Mouse (Mus musculus): ENCODE measurements at regions not wholly inside any gene's neighbourhood (a gene's known extent, or its start where the extent isn't known, plus 50 kb on each side); places are given as distances from the start of the nearest gene placed in this dataset.

DNA sequence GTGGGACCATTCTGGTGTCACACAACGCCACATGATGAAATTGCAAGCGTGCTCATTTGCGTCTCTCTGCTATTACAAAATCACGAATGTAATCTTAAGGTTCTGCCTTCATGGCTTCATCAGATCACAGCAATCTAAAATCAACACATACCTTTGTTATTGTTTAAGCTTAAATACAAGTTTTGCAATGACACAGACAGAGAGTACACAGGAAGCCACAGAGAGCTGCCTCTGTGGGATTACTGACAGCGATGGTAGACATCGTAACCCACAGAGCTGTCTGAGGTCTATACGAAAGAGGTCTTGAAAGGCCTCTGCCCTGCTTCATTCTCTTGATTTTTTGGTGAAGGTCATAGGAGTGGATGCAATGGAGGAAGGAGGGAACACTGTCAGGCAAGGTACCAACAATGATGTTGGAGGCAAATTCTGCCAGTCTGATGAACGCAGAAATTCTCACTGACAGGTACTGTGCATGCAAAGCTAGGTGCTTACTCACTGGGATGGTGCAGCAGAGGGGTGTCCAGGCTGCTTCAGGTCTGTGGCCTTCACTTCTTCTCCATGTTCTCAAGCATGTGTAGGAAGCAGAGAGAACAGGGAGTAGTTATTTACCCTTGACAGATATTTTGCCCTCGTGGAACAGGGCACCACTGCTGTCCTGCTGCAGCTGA, 226.5 kb downstream of the Gm19410 start:
- DNase-seq (ENCODE audit: low spot score) = peak; percentile 28

- no peak for DNase-seq (ENCODE audit: low spot score)
Observed at GRCm38 (mm10) chr8:35996330-35997077, 230.9 kb downstream of the Gm19410 start.

- no peak for DNase-seq (ENCODE audit: low spot score)
Observed at GRCm38 (mm10) chr8:35999584-35999983, 234.0 kb downstream of the Gm19410 start.

DNA sequence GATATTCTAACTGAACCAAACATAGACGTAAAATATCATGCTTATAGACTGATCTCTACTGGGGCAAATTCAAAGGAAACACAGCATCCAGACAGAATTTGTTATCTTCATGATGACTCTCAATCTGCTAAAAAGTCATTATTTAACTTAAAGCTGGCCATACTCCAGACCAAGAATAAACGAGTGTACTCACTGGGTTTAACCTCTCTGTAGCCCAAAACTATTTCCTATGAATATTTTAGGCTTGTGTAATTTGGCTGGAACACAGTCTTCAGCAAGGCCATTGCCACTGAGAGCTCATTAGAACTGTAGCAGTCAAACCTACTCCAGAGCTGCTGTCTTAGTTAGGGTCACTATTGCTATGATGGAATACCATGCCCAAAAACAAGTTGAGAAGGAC, 238.8 kb downstream of the Gm19410 start:
- no peak for DNase-seq (ENCODE audit: low spot score)

GRCm38 (mm10) chr8:36005536-36005935, 239.9 kb downstream of the Gm19410 start:
- DNase-seq (ENCODE audit: low spot score) = no peak

- DNase-seq (ENCODE audit: low spot score) = no peak
Observed at GRCm38 (mm10) chr8:36007724-36008123, 242.1 kb downstream of the Gm19410 start.

- no peak for DNase-seq (ENCODE audit: low spot score)
Observed at GRCm38 (mm10) chr8:36009565-36009964, 244.0 kb downstream of the Gm19410 start.

- peak; percentile 73 for DNase-seq (ENCODE audit: low spot score)
Observed at GRCm38 (mm10) chr8:36010446-36011217, 245.0 kb downstream of the Gm19410 start.

GRCm38 (mm10) chr8:36014862-36015261, 249.3 kb downstream of the Gm19410 start:
- DNase-seq (ENCODE audit: low spot score) = no peak

DNA sequence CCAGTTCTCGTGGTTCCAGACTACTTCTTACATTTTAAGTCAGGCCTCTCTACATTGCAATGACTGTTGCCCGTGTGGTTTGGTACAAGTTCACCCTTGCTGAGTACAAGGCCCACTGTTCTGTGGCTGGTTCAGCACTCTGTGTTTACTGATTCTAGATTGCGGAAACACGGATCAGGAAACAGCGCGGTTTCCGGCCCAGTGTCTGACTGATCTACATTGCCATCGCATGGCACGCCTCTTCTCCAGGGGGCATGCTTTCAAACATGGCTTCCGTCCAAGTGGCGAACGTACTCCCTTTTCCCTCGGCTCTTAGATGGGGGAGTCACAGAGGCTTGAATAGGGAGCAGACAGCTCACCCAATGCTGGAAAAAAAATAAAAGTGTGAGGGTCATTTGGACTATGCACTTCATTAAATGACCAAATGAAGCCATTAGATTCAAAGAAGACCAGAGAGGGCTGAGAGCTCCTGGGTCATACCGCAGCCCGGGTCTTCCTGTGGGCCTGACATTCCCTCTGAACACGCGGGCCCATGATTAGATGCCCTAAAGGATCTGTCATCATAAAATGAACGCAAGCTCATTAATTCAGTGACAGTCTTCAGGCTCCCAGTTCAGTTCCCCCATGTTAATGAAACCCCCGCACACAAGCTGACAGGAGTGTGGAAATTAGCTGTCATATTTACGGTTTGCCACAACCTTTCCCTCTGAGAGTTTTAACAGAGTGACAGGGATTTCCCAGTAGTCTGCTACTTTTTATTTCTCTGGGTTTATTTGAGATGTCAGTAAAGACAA, 250.9 kb downstream of the Gm19410 start:
- DNase-seq (ENCODE audit: low spot score) = peak; percentile 42

GRCm38 (mm10) chr8:36018993-36019753, 253.6 kb downstream of the Gm19410 start:
- DNase-seq (ENCODE audit: low spot score) = no peak

- no peak for DNase-seq (ENCODE audit: low spot score)
Observed at GRCm38 (mm10) chr8:36019895-36020294, 254.3 kb downstream of the Gm19410 start.

DNA sequence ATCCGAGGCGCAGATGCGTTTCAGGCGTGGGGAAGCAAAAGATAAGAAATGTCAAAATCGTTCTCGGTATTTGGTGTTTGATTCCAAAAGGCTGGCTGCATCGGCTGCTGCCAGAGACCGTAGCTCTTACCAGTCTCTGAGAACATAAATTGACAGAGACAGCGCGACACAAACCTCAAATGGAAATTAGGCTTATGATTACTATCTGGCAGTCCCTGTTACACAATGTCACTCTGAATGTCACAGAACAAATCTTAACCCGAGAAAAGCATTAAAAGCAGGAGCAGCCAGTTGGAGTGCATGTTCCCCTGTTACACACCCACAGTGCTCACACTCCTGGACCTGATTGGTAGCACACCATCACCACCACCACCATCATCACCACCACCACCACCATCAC, 262.0 kb downstream of the Gm19410 start:
- DNase-seq (ENCODE audit: low spot score) = no peak

DNA sequence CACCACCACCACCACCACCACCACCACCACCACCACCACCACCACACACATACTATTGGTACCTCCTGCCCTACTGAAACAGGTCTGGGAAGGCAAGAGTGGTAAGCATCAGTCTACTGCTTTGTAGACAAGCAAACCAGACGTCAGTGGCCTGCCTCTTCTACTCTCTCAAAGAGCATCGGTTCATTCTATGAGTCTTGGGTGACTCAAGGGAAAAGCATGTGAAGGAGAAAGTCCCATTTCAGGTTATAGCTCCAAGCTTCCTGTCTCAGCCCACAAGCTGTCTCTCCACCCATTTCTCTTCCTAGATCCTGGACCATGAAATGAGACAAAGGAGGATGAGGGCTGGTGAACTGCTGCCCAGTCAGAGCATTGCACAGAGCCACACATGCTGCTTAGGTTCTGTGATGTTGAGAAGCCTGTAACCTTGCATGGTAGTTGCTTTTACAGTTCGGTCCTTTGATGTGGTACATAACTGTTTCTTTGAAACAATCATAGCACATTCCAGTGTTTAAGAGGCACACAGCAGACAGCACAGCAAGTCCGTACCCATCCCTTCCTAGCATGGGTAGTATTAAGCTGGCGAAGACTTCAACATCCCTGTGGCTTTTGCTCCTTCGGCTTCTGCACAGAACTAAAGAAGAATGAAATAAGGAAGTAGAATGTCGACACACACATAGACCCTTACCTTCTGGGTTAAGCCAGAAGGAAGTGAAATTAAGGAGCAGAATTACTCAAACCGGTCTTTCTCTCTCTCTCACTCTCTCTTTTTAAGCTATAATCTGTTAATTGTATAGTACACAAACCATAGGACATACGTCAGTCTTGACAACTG, 262.7 kb downstream of the Gm19410 start:
- DNase-seq (ENCODE audit: low spot score) = peak; percentile 56

DNA sequence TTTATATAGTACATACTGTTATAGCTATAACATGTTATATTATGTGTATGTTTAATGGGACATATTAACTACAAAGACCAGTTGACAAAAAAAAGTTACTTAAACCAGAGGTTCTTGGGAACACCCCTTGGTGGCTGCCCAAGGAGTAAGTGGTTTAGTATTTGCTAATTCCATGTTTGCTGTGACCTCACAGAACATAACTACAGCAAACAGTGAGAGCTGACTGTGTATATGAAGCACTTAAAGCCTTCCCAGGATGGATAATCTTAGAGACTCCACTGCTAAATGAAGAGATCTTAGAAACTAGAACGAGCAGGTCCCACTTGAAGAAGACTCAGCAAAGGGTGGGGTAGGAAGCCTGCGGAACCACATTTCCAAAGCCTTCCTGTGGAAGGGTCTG, 263.9 kb downstream of the Gm19410 start:
- no peak for DNase-seq (ENCODE audit: low spot score)

DNA sequence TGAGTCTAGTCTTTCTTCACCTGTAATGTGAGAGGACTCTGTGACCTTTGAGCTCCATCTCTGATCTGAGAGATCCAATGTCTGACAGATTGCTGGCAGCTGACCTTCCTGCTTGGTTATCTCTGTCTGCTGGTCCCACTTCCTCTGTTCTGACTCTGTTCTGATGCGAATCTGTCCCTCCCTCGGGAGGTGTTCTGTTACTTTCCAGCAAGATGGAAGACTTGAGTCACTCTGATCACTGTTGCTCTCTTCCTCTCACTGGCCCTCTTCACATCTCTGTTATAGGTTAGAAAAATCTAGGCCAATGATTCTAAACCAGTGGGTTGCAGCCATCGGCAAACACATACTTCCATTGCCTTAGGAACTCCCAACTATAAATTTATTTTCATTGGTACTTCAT, 264.6 kb downstream of the Gm19410 start:
- no peak for DNase-seq (ENCODE audit: low spot score)

GRCm38 (mm10) chr8:36031966-36032719, 266.6 kb downstream of the Gm19410 start:
- DNase-seq (ENCODE audit: low spot score) = no peak

GRCm38 (mm10) chr8:36035339-36035738, 269.7 kb downstream of the Gm19410 start:
- DNase-seq (ENCODE audit: low spot score) = no peak

DNA sequence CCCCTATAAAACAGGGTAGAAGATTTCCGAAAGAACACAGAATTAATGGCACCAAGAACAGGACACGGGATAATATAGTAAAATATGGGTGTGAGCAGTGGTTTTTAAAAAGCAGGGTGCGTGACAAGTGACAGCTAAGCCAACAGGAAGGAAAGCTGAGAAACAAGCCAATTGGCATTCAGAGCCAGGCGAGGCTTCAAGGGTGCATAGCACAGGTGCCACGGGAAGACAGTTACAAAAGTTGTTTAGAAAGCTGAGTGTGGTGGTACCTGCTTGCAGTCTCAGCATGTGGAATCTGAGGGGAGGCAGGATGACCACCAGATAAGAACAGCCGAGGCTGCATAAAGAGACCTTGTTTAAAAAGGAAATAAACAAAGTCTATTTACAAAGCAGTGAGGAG, 270.7 kb downstream of the Gm19410 start:
- no peak for DNase-seq (ENCODE audit: low spot score)
